Mouse (Mus musculus) kidney, adult 11 months (tissue): Measurements from ENCODE around the gene Pabpc4.
"Not testable (repeated sequence)": the region's sequence is repeated elsewhere in the genome, so short reads cannot be mapped to it uniquely, and the experiment has no call there.

Experiments
- DNase-seq: peaks from one replicate; pipeline ENCODE4 v3.0.0; 2022

Gene Pabpc4

DNA sequence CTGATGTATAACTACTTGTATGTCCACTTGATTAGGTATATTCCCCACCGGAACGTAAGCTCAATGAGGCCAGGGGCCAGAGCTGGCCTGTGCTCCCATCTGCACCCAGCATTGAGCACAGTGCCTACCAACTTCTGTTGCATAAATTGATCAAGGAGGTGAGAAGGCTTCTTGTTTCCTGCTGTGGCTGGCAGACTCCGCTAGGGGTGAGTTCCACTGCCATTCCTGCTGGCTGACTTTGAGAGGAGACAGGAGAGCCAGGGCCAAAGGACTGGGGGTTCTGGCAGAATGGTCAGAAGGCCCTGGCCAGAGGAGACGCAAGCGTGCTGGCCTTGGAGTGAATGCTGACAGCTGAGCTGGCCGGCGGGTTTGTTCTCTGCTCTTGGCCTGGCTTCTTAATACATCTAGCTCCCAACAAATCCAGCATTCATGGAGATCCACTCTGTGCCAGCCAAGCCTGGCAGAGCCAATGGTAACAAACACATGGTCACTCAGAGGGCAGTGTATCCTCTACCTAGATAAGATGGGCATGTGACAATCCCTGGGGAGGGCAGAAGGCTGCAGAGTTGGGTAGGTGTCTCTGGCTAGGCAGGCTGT lies 13.1 kb upstream of the Pabpc4 start:
- no peak for DNase-seq

DNA sequence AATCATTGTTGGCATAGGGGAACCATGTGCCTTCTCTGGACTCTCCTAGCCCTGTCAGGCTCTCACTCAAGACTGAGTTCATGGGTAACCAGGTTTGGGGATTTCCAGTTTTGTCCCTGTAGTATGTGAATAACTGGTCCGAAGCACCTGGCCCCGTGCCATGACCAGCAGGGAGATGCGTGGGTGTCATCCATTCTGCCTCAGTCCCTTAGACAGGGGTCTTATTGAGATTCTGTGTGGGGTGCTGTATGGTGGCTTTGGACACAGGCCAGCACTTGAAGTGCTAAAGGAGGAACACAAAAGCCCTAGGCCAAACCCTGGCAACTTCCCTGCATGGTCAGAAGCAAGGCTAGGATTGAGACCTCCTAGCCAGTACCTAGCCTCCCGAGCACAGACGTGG lies 9.9 kb upstream of the Pabpc4 start:
- DNase-seq = no peak

DNA sequence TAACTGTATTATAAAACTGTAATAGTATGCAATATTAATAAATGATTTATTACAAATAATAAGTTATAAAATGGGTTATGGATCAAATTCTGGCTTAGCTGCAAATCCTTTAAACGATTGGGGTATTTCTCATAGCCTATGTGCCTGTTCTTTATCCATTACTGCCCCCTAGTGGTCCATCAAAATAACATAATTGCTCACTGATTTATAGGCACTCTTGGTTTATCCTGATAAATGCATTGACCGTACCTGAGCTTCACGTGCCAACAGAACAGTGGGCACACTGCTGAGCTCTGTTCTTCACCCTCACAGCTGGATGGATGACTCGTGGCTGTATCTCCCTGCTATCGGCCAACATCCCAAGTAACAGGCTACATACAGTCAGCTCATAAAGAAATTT lies 7.5 kb upstream of the Pabpc4 start:
- DNase-seq = no peak

DNA sequence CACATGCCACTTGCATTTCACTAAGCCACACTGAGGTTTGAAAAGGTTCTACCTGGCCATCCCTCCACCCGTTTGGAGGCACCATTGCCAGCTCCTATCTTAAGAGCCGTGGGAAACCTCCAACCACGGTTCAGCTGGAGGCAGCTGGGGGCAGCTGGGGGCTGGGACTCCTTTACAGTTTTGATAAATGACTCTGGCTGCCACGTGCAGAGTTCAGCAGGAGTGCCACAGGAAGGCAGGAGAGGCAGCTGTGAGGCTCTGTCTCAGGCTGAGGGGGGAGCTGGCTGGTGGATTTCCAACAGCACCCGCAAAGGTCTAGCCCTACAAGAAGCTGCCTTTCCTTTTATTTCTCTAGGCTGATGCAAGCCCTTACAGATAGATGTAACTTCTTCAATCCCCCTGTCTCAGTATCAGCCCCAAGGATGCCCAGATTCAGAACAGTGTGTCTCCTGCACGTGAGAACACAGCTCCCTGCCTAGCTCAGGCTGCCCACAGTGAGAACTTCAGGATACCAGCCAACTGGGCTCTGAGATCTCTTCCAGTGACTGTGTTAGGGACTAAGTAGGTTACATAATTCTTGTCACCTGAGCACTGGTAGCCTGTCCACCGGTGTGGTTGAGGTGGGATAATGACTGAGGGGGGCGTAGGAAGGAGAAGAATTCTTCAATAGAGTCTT lies 1.9 kb upstream of the Pabpc4 start:
- DNase-seq = no peak

DNA sequence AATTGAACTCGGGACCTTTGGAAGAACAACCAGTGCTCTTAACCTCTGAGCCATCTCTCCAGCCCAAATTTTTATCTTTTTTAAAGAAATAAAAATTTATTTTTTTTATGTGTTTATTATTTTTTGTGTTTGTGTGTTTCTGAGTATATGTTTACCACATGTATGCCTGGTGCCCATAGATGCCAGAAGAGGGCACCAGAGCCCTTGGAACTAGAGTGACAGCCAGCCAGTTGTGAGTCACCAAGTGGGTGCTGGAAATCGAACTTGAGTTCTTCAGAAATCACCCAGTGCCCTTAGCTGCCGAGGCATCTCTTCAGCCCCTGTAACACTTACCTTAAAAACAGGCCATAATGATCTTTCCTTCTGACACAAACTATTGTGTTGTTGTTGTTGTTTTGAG lies 8.9 kb downstream of the Pabpc4 start:
- no peak for DNase-seq

DNA sequence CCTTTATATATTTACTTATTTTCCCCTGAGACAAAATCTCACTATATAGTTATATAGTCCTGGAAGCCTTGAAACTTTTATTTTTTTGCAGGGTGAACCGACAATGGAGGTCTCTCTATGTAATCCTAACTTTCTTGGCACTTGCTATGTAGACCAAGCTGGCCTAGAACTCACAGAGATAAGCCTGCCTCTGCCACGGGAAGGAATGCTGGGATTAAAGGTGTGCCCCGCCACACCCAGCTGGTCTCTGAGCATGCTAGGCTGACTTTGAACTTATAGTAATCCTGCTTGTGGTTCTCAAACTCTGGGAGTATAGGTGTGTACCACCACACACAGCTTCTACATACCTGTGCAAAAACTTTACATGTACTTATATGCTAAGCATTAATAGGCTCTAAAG lies 18.0 kb downstream of the Pabpc4 start:
- DNase-seq = no peak

DNA sequence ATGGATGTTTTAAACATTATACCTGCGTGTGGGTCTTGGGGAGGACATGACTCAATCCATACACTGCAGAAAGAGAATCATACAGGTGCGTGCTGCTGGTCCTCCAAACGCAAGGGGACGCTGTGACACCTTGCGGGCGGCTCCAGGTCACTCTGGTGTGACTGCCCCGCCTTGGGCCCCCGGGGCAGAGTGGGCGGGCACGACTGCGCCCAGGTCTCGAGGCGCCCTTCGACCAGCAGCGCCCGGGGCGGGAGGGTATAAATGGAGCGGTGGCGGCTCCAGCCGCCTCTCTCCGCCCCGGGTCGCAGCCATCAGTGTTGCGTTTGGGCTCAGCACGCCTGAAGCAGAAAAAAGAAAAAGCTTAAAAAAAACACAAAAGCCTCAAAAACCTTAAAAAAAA lies 20.3 kb downstream of the Pabpc4 start:
- peak; percentile 92 for DNase-seq

DNA sequence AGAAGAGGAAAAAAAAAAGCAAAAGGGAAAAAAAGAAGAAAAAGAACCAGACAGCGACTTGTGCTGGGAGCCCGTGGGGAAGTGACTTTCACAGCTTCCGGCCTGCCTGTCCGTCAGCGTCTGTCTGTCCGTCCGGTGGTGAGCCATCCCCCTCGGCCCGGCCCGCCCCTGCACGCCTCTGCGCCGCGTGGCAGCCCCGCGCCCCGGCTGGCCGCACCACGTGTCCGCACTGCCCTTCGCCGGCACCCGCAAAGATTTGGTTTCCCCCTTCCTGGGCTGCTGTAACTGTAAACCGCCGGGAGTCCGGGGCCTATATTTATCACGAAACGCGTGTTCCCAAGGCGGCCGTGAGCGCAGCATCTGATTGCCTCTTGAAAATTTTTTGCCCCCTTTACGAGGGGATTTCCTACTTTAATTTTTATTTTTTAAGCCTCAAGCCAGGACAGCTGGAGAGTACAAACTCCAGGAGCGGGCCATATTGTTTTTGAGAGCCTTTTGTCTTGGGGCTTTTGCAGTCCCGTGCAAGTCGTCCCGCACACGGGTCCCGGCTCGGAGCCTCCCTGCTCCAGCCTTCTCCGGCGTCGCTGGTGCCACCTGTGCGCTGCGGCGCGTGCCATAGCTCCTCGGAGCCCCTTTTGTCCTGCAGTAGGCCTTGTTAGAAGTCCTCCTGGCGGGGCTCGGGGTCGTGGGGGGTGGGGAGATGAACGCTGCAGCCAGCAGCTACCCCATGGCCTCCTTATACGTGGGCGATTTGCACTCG lies 20.9 kb downstream of the Pabpc4 start:
- not testable (repeated sequence) for DNase-seq

DNA sequence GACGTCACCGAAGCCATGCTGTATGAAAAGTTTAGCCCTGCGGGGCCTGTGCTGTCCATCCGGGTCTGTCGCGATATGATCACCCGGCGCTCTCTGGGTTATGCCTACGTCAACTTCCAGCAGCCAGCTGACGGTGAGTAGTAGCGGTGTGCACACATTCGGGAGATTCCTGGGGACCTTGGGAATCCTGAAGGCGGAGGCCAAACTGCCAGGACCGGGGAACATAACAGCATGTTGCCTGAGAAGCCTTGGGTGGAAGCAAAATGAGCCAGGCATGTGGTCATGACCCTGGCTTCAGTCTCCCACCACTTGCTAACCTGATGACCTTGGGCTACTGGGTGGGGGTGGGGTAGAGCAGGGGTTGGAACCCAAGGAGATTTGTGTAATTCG lies 21.5 kb downstream of the Pabpc4 start:
- peak; percentile 45 for DNase-seq

DNA sequence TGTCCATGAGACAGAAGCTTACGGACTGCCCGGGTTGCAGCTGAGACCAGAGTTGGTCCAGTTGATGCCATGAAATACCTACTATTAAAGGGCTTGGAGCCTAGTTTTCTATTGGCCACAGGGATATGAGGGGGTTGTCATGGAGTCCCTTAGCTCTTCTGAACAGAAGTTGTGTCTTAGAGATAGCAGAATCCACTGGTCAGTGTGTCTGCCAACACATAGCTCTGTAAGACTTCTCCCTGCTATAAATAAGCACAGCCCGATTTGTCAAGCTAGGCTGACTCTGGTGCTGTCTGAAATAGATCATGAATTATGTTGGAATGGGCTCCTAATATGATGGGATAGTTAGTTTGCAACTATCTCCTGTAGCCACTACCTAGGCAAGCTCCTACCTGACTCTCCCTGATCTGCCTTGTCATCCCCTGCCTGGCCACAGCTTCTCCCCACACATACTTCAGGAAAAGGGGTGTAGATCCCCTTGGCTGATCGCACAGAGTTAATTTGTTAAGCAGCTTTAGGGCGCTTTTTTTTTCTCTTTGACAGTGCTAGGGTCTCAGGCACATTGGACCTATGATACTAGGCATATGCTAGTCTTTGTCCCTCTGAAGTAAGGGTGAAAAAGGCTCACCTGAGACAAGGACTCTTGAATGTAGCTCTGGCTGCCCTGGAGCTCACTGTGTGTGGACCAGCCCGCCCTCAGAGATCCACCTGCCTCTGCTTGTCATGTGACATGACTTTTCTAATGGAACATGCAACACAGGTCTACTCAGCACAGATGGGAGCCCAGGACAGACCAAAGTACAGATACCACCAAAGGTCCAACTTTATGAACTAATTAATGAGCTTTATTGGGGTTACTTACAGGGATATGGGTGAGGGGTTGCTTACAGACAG lies 22.8 kb downstream of the Pabpc4 start:
- peak; percentile 50 for DNase-seq

DNA sequence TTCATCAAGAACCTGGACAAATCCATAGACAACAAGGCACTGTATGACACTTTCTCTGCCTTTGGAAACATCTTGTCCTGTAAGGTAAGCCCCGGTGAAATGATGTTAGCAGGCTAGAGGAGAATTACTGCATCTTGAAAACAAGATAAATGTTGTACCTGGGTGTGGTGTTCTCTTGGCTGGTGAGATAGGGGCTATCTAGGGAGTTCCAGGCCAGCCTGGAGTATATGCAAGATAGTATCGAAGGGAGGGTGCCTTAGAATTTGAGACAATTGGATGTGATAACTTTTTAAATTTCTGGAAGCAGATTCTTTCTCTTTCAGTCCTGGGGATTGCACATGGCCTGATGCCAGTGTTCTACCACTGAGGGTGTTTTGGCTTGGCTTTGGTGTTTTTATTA lies 24.6 kb downstream of the Pabpc4 start:
- DNase-seq = no peak

DNA sequence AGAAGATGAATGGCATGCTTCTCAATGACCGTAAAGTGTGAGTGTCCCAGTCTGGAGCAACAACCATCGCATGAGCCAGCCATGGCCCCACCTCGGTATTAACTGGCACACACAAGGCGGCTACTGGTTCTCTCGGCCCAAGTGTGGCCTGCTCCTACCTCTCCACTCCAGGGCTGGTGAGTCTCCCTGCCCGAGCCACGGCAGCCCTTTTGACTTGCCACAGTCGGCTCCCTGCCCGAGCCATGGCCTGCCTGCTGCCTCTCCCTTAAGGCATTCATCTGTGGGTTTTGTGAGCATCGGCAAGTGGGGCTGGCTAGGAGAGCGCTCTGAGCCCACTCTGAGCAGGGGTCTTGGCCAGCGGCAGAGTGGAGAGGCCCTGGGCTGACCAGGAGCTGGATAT lies 26.9 kb downstream of the Pabpc4 start:
- DNase-seq = no peak

DNA sequence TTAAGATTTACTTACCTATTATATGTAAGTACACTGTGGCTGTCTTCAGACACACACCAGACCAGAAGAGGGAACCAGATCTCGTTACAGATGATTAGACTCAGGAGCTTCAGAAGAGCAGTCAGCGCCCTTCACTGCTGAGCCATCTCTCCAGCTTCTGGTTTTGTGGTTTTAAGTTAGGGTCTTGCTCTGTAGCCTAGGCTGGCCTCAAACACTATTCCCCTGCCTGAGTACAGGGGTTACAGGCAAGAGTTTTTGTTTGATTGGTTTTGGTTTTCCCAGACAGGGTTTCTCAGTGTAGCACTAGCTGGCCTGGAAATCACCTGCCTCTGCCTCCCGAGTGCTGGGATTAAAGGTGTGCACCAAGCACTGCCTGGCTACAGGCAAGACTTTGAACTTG lies 30.2 kb downstream of the Pabpc4 start:
- DNase-seq = no peak

DNA sequence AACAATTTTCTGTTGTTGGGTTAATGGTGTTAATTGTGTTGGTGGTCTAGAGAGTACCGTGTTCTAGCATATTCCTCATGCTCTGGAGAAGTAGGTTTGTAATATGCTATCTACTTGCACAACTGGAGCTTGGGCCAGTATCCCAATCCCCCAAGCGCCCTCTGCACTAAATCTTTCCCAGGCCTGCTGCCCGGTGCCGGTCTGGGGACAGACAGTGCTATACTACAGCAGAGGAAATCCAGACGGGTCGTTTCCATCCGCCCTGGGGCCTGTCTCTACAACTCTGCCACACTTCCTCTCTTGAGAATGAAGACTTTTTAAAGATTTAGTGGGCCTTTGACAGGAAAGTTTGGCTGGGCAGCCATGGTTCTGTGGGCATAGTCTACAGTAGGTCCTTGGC lies 30.8 kb downstream of the Pabpc4 start:
- DNase-seq = no peak

DNA sequence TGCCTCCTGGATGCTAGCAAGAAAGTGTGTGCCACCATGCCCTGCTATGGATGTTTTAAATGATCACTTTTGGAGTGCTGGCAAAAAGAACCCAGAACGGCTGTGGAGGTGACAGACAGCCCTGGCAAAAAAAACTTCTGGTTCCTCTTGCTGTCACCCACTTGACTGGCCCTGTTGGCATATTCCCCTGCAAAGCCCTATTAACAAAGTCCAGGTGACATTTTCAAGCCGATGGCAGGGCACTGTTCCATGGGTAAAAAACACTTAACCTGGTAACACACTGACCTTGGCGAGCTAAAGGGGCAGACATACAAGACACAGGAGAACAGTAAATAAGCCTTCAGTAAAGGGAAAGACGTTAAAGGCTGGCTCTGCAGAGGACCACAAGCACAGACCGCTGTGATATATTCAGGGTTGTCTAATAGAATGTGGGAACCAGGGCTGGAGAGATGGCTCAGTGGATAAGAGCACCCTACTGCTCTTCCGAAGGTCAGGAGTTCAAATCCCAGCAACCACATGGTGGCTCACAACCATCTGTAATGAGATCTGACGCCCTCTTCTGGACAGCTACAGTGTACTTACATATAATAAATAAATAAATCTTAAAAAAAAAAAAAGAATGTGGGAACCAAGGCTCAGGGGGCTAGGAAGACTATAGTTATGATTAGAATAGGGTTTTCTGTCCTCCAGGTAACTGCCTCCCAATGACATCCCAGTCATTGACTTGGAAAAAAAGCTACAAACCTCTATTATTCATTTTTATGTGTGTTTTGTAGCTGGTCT lies 31.7 kb downstream of the Pabpc4 start:
- no peak for DNase-seq

DNA sequence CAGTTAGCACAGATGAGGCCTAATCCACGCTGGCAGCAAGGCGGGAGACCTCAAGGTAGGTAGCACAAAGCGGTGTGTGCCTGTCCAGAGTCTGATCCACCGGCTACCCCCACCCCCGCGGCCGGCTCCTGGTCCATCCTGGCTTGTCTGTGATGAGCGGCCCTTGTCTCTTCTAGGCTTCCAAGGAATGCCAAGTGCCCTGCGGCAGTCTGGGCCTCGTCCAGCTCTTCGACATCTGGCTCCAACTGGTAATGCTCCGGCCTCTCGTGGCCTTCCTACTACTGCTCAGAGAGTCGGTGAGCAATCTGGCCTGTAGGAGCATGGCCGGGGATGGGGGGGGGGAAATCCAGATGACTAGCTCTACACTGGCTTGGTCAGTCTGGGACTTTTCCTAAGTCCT lies 32.9 kb downstream of the Pabpc4 start:
- DNase-seq = not testable (repeated sequence)

DNA sequence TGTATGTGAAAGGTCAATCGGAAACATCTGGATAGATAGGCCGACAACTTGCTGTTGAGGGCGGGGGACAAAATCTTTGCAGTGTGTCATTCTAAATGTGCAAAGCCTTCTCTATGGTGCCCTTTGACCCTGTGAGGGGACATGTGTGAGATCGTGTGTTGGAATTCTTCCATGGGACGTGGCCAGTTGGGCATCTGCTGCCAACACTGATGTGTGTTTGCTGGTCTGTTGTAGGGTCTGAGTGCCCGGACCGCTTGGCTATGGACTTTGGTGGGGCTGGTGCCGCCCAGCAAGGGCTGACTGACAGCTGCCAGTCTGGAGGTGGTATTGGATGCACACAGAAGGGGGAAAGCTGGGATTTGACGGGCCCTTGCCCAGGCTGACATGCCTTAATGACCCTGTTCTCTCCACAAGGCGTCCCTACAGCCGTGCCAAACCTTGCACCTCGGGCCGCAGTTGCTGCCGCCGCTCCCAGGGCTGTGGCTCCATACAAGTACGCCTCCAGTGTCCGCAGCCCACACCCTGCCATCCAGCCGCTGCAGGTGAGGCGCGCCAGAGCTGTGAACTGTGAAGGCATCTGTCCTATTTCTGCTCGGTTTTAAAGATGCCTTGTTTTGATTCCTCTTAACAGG lies 33.5 kb downstream of the Pabpc4 start:
- no peak for DNase-seq

DNA sequence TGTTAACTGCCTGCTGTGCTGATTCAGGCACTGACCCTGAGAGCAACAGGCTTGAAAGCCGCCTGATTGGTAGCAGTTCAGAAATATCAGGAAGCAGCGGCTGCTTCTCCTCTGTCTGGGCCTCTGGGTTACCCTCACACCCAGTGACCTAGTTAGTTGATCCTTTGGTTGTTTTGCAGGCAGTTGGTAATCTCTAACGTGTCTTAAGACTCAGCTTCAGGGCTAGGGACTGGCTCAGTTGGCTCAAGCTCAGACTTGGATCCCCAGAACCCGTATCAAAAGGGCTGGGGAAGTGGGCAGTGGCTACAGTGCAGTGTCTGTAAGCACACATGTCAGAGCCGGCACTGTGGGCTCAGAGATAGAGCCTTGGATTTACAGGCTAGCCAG lies 34.0 kb downstream of the Pabpc4 start:
- no peak for DNase-seq

DNA sequence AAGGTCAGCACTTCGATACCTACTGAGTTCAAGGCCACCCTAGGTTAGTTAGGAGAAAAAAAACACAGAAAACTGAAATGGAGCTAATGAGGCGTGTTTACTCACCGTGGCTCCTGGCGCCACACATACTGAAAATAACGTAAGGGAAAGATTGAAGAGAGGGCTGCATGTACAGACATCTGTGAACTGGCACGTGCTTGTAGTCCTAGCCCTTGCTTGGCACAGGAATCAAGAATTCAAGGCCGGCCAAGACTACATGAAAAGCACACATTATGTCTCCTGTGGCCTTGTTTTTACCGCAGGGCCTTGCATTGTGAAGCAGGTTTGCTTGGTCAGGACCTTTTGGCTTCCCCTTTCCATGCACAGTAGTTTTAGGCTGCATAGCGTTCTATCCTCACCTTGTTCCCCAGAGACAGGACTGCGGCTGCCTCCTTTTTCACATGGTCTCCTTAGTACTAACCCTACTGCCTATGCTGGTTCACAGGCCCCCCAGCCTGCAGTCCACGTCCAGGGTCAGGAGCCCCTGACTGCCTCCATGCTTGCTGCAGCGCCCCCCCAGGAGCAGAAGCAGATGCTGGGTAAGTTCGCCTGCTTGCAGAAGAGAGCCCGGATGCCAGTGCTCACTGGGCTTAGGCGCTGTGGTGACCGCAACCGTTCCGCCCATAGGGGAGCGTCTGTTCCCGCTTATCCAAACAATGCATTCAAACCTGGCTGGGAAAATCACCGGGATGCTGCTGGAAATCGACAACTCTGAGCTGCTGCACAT lies 35.2 kb downstream of the Pabpc4 start:
- DNase-seq = no peak

DNA sequence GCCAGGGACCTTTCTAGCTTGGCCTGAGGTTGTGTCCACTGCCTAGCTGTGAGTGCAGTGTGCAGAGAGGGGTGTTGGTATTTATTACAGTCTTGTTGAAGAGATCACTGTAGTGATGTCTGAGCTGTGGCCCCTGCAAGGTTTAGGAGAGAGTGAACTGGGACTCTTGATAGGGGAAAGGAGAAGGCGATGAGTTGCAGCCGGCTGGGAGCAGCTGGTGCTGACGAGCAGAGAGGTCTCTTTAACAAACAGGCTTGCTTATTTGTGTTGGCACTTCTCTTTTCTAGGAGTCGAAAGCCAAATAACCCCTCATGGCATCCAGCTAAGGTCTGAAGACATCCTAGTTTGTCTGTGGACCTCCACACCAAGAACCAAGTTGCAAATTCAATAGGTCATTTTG lies 36.1 kb downstream of the Pabpc4 start:
- no peak for DNase-seq

DNA sequence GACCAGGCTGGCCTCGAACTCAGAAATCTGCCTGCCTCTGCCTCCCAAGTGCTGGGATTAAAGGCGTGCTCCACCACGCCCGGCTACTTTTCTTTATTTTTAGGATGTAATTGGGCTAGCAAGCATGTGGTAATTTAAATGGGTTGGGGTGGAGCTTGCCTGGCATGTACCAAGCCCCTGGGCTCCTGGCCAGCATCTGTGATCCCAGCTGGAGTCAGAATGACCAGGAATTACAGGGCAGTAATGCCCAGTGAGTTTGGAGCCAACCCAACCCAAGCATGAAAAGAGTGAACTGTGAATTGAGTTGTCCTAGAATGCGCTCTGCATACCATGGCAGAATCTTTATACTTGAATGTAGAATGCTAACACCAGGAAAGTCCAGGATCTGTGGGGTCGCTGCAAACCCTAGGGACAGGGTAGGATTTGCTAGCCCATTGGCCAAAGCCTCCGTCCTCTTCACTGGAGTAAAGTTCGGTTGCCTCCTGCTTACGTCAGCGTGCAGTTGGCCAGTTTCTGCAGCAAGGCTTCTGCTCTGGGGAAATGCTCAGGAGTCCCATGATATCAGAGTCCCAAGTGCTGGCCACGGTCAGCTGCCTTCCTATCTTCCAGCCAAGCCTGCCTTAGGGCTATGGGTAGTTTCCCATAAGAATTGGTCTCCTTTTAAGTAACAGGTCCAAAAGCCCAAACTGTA lies 37.0 kb downstream of the Pabpc4 start:
- DNase-seq = peak; percentile 79
